In the genomic region with DNA sequence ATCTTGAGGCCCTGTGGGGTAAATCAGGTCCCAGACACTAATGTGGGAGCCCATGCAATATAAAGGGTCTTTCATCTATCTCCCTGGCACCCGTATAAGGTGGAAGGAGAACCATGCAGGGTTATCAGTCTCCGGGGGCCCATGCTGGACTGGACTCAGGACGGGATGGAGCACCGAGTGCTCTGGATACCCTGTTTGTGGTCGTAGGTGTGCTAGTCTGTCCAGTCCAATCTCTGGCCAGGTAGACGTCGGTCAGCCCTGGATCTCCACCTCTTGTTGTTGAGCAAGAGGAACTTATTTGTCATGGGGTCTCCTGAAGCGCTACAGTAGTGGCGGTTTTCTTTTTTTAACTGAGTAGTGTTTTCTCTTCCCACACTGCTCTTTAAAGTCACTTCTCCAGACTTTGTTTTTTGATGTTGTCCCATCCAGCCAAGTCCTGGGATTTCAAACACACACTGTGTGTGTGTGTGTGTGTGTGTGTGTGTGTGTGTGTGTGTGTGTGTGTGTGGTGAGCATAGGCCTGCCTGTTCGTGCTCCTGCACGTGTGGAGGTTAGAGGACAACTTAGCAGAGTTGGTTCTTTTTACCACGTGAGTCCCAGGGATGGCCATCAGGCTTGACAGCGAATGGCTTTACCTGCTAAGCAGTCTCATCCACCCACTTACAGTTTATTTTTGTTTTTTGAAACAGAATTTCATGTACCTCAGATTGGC, we compare ENCODE assay signal across 8 mouse cellular contexts. TPM values are rescaled to one million over a fixed set of nuclear protein-coding genes. Genes with fewer than 3 reads are reported as not detected.
DNase-seq lines count a peak whose midpoint lies in the region; ATAC-seq and TF ChIP-seq lines count a peak whose summit lies in the region.

No protein-coding gene starts in this region.

- H3K9me3 ChIP-seq in embryonic facial prominence, embryonic 10.5 days: no peaks in the 10 kb centered on the region
- H3K9me3 ChIP-seq in intestine, embryonic 16.5 days (ENCODE audit: control insufficient read depth, low read length): no peaks in the 10 kb centered on the region
- no peaks in the 10 kb centered on the region for H3K9me3 ChIP-seq in neural tube, embryonic 15.5 days (replicated peaks)

- H3K4me3 ChIP-seq in left cerebral cortex, adult 2 months: peak overlapping the region; percentile 91
- H3K4me3 ChIP-seq in embryonic facial prominence, embryonic 10.5 days: peak overlapping the region; percentile 90
- peak overlapping the region; percentile 98 for H3K4me3 ChIP-seq in intestine, embryonic 16.5 days (ENCODE audit: low read length)
- H3K4me3 ChIP-seq in neural tube, embryonic 15.5 days (replicated peaks): peak overlapping the region; percentile 98

- peak overlapping the region; percentile 85; the same call in 1 of the 2 replicates for H3K27ac ChIP-seq in left cerebral cortex, adult 2 months
- peak overlapping the region; percentile 98 for H3K27ac ChIP-seq in embryonic facial prominence, embryonic 10.5 days (replicated peaks)
- peak overlapping the region; percentile 97; the same call in 1 of the 2 replicates for H3K27ac ChIP-seq in intestine, embryonic 16.5 days (ENCODE audit: low read length)
- peak overlapping the region; percentile 98 for H3K27ac ChIP-seq in neural tube, embryonic 15.5 days (replicated peaks)

- H3K9ac ChIP-seq in intestine, embryonic 16.5 days (ENCODE audit: low read depth, low read length): peak overlapping the region; percentile 98
- peak overlapping the region; percentile 97 for H3K9ac ChIP-seq in neural tube, embryonic 15.5 days (replicated peaks)

- intact Hi-C loops in left cerebral cortex, adult 2 months (cut with DNase I): loop anchor here (10.0 kb wide), 1 partner anchor 537 kb away; a partner anchor contains a TSS

- 58% methylated on average over 13 of the region's 13 CpGs for WGBS in embryonic facial prominence, embryonic 10.5 days
- WGBS in intestine, embryonic 16.5 days: 37% methylated on average over 13 of the region's 13 CpGs
- 46% methylated on average over 13 of the region's 13 CpGs for WGBS in neural tube, embryonic 15.5 days

- peaks cover 41% of the 10 kb centered on the region for H3K4me1 ChIP-seq in embryonic facial prominence, embryonic 10.5 days
- peaks cover 22% of the 10 kb centered on the region for H3K4me1 ChIP-seq in intestine, embryonic 16.5 days (ENCODE audit: control insufficient read depth, insufficient read depth, low read length)
- peaks cover 65% of the 10 kb centered on the region for H3K4me1 ChIP-seq in neural tube, embryonic 15.5 days

- H3K27me3 ChIP-seq in embryonic facial prominence, embryonic 10.5 days (replicated peaks; ENCODE audit: low read depth, poor library complexity, severe bottlenecking): no peaks in the 10 kb centered on the region
- no peaks in the 10 kb centered on the region for H3K27me3 ChIP-seq in intestine, embryonic 16.5 days (replicated peaks; ENCODE audit: control insufficient read depth, insufficient read depth, low read length)
- no peaks in the 10 kb centered on the region for H3K27me3 ChIP-seq in neural tube, embryonic 15.5 days (replicated peaks)

- peaks cover 39% of the 10 kb centered on the region for H3K36me3 ChIP-seq in embryonic facial prominence, embryonic 10.5 days (replicated peaks)
- H3K36me3 ChIP-seq in intestine, embryonic 16.5 days (ENCODE audit: control insufficient read depth, insufficient read depth, low read length): no peaks in the 10 kb centered on the region
- peaks cover 17% of the 10 kb centered on the region for H3K36me3 ChIP-seq in neural tube, embryonic 15.5 days

- no peak for TF ChIP-seq CTCF in left cerebral cortex, adult 2 months (IDR thresholded peaks at IDR 0.05)

- peak overlapping the region; percentile 89 for H3K4me2 ChIP-seq in intestine, embryonic 16.5 days (ENCODE audit: low read depth, low read length)
- H3K4me2 ChIP-seq in neural tube, embryonic 15.5 days: peak overlapping the region; percentile 83

- no peak for ATAC-seq in intestine, embryonic 16.5 days
- ATAC-seq in neural tube, embryonic 15.5 days (ENCODE audit: low FRiP score): no peak
- ATAC-seq in erythroid progenitor cell, adult 5-6 weeks (replicated peaks; ENCODE audit: low FRiP score, poor library complexity, severe bottlenecking): no peak

- DNase-seq in left cerebral cortex, adult 2 months (ENCODE audit: extremely low spot score in 1 of 2, low spot score in 2 of 2): no peak
- no peak for DNase-seq in left cerebral cortex, adult 18-20 months (ENCODE audit: low spot score in 2 of 2)
- no peak for DNase-seq in embryonic facial prominence, embryonic 10.5 days (ENCODE audit: low spot score)
- DNase-seq in T-cell, adult 2 months (ENCODE audit: low spot score): no peak
- DNase-seq in adrenal gland, postnatal 14 days: no peak

RNA-seq across cellular contexts. Expression of a gene that starts 1.4 kb away (rescaled TPM):
- total RNA-seq in left cerebral cortex, adult 2 months (2021): 10 to 100 TPM; 39.6 to 44.7 TPM
- 10 to 100 TPM; 38.9 to 41.1 TPM for total RNA-seq in left cerebral cortex, adult 18-20 months (2021)
- polyA plus RNA-seq in embryonic facial prominence, embryonic 10.5 days (2016; fragmentation: Nextera tagmentation; extraction: Ambion mirVana): 10.4 and 11.4 TPM in 2 replicates
- 12.8 and 13.8 TPM in 2 replicates for polyA plus RNA-seq in intestine, embryonic 16.5 days (2015; fragmentation: Nextera tagmentation; extraction: Ambion mirVana)
- polyA plus RNA-seq in neural tube, embryonic 15.5 days (2015; fragmentation: Nextera tagmentation; extraction: Ambion mirVana): 31.5 and 38.2 TPM in 2 replicates
- 8.6 and 13.8 TPM in 2 replicates for total RNA-seq in erythroid progenitor cell, adult 5-6 weeks (2015; ENCODE audit: low replicate concordance)
- total RNA-seq in erythroid progenitor cell, adult 5-6 weeks (2017; ENCODE audit: low replicate concordance): 7.1 TPM in 1 of 2 replicates, not detected in the other
- total RNA-seq in adrenal gland, postnatal 14 days (2021): 25.2 and 32.4 TPM in 2 replicates

RNA-seq across cellular contexts. Expression of a gene that starts 1.6 kb away (rescaled TPM):
- 10 to 100 TPM; 63.3 to 69.5 TPM for total RNA-seq in left cerebral cortex, adult 2 months (2021)
- 10 to 100 TPM; 73.4 to 75.4 TPM for total RNA-seq in left cerebral cortex, adult 18-20 months (2021)
- 49.3 and 51.5 TPM in 2 replicates for polyA plus RNA-seq in embryonic facial prominence, embryonic 10.5 days (2016; fragmentation: Nextera tagmentation; extraction: Ambion mirVana)
- polyA plus RNA-seq in intestine, embryonic 16.5 days (2015; fragmentation: Nextera tagmentation; extraction: Ambion mirVana): 8.9 and 9.7 TPM in 2 replicates
- polyA plus RNA-seq in neural tube, embryonic 15.5 days (2015; fragmentation: Nextera tagmentation; extraction: Ambion mirVana): 80.1 and 88.2 TPM in 2 replicates
- total RNA-seq in erythroid progenitor cell, adult 5-6 weeks (2015; ENCODE audit: low replicate concordance): 26.3 and 28.1 TPM in 2 replicates
- total RNA-seq in erythroid progenitor cell, adult 5-6 weeks (2017; ENCODE audit: low replicate concordance): 24.7 and 39.5 TPM in 2 replicates
- total RNA-seq in adrenal gland, postnatal 14 days (2021): 63.7 and 70.5 TPM in 2 replicates
